Mouse (Mus musculus): ENCODE data around the gene Zfp710. TPM values are rescaled to one million over a fixed set of nuclear protein-coding genes. Genes with fewer than 3 reads are reported as not detected.

The Zfp710 gene
- polyA plus RNA-seq, 1 experiment from 2014 or later = 21.6 TPM

DNA sequence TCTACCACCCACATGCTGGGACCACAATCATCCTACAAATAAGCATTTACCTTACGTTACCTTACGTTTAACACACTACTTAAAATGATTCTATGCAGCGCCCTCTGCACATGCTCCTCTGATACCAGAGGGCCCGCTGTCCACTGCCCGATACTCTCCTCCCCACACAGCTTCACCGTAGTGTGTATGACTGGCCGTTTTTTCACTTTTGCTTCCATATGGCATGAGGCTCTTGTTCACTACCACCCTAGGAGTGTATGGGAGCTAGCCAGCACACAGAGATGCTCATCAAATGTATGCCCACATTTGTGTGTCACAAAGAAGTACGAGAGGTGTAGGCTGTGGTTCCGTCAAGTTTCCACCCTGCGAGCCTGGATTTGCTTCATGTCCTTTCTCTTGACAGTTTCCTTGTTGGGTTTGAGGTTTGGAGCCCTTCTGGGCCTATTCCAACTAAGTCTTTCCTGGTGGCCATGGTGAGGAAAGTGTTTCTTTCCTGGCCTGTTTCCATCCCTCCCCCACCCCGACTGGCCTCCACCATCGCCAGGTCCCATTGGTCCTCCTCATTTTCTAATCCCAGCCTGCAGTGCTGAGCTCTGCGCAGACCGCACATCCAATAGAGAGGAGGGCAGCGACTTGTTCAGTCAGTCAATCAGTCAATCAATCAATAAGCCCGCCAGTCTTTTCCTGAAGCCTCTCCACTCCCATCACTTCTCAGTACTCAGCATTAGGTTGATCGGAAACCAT, 37.6 kb downstream of the Zfp710 start:
- no peaks in the 10 kb centered on the region for H3K36me3 ChIP-seq
- H3K4me3 ChIP-seq = no peak overlapping the region
- H3K4me2 ChIP-seq (replicated peaks) = no peak overlapping the region
- H3K27ac ChIP-seq = no peak overlapping the region
- H3K9ac ChIP-seq = no peak overlapping the region
- WGBS = 90% methylated on average over 17 of the region's 17 CpGs
- ATAC-seq (ENCODE audit: insufficient number of reproducible peaks, insufficient read depth, low FRiP score, low TSS enrichment) = no peak
- H3K27me3 ChIP-seq = no peaks in the 10 kb centered on the region
- H3K9me3 ChIP-seq = no peaks in the 10 kb centered on the region
- H3K4me1 ChIP-seq = peaks cover 40% of the 10 kb centered on the region

- no peak overlapping the region for H3K4me2 ChIP-seq (replicated peaks)
- peaks cover 36% of the 10 kb centered on the region for H3K4me1 ChIP-seq
- H3K9me3 ChIP-seq = no peaks in the 10 kb centered on the region
- no peak overlapping the region for H3K4me3 ChIP-seq
- ATAC-seq (ENCODE audit: insufficient number of reproducible peaks, insufficient read depth, low FRiP score, low TSS enrichment) = no peak
- H3K36me3 ChIP-seq = no peaks in the 10 kb centered on the region
- H3K27ac ChIP-seq = no peak overlapping the region
- 73% methylated on average over 5 of the region's 5 CpGs for WGBS
- no peaks in the 10 kb centered on the region for H3K27me3 ChIP-seq
- no peak overlapping the region for H3K9ac ChIP-seq
Measured at GRCm38 (mm10) chr7:80063244-80063643, 38.6 kb downstream of the Zfp710 start.

- no peak overlapping the region for H3K27ac ChIP-seq
- H3K27me3 ChIP-seq = no peaks in the 10 kb centered on the region
- ATAC-seq (ENCODE audit: insufficient number of reproducible peaks, insufficient read depth, low FRiP score, low TSS enrichment) = no peak
- no peaks in the 10 kb centered on the region for H3K36me3 ChIP-seq
- H3K9ac ChIP-seq = no peak overlapping the region
- 77% methylated on average over 15 of the region's 15 CpGs for WGBS
- H3K9me3 ChIP-seq = no peaks in the 10 kb centered on the region
- no peak overlapping the region for H3K4me2 ChIP-seq (replicated peaks)
- H3K4me3 ChIP-seq = no peak overlapping the region
- H3K4me1 ChIP-seq = peaks cover 35% of the 10 kb centered on the region
Measured at GRCm38 (mm10) chr7:80063902-80064736, 39.5 kb downstream of the Zfp710 start.

GRCm38 (mm10) chr7:80065250-80065649, 40.6 kb downstream of the Zfp710 start:
- Histone ChIP-seq H3K9ac (no peak overlapping the region), H3K4me2 (replicated peaks) (no peak overlapping the region), H3K27ac (no peak overlapping the region), H3K36me3 (no peaks in the 10 kb centered on the region), H3K27me3 (no peaks in the 10 kb centered on the region), H3K4me3 (no peak overlapping the region), H3K4me1 (peaks cover 44% of the 10 kb centered on the region), H3K9me3 (no peaks in the 10 kb centered on the region)
- ATAC-seq (ENCODE audit: insufficient number of reproducible peaks, insufficient read depth, low FRiP score, low TSS enrichment) = no peak
- 76% methylated on average over 3 of the region's 3 CpGs for WGBS

DNA sequence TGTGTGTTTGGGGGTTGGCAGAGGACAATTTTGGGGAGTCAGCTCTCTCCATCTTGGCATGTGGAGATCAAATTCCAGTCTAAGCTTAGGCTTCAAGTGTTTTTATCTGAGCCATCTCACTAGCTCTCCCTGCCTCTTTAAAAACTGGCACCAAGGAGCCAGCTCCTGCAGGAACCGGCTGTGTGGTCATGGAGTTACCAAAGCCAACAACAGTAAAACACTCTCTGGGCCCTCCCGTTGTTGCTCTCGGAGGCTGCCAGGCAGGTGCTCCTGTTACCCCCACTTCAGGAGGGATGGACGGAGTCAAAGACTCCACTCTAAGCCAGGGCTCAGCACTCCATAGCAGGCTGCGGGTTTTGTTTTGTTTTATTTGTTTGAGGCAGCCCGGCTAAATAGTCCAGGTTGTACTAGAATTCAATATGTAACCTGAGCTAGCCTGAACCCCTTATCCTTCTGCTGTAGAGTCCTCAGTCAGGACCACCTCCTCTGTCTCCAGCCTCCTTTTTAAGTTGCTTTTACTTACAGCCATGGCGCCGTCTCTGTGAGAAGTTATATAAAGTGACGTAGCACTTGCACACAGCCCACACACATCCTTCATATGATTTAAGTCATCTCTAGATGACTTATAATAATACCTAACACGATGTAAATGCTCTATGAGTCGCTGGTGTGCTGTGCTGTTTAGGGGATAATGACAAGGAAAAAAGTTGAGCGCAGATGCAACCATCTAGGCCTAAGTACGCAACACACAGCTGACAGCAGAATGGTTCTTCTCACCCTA, 42.3 kb downstream of the Zfp710 start:
- H3K27me3 ChIP-seq = no peaks in the 10 kb centered on the region
- H3K4me3 ChIP-seq = no peak overlapping the region
- WGBS = 69% methylated on average over 13 of the region's 13 CpGs
- no peak overlapping the region for H3K4me2 ChIP-seq (replicated peaks)
- no peaks in the 10 kb centered on the region for H3K36me3 ChIP-seq
- H3K9ac ChIP-seq = no peak overlapping the region
- no peak overlapping the region for H3K27ac ChIP-seq
- H3K4me1 ChIP-seq = peaks cover 57% of the 10 kb centered on the region
- no peaks in the 10 kb centered on the region for H3K9me3 ChIP-seq
- no peak for ATAC-seq (ENCODE audit: insufficient number of reproducible peaks, insufficient read depth, low FRiP score, low TSS enrichment)

GRCm38 (mm10) chr7:80068341-80068740, 43.7 kb downstream of the Zfp710 start:
- 42% methylated on average over 5 of the region's 7 CpGs for WGBS
- H3K27ac ChIP-seq = peak overlapping the region; percentile 52; the same call in 1 of the 2 replicates
- H3K4me1 ChIP-seq = peaks cover 62% of the 10 kb centered on the region
- no peaks in the 10 kb centered on the region for H3K36me3 ChIP-seq
- no peaks in the 10 kb centered on the region for H3K27me3 ChIP-seq
- ATAC-seq (ENCODE audit: insufficient number of reproducible peaks, insufficient read depth, low FRiP score, low TSS enrichment) = no peak
- no peak overlapping the region for H3K9ac ChIP-seq
- no peak overlapping the region for H3K4me2 ChIP-seq (replicated peaks)
- no peaks in the 10 kb centered on the region for H3K9me3 ChIP-seq
- H3K4me3 ChIP-seq = no peak overlapping the region

DNA sequence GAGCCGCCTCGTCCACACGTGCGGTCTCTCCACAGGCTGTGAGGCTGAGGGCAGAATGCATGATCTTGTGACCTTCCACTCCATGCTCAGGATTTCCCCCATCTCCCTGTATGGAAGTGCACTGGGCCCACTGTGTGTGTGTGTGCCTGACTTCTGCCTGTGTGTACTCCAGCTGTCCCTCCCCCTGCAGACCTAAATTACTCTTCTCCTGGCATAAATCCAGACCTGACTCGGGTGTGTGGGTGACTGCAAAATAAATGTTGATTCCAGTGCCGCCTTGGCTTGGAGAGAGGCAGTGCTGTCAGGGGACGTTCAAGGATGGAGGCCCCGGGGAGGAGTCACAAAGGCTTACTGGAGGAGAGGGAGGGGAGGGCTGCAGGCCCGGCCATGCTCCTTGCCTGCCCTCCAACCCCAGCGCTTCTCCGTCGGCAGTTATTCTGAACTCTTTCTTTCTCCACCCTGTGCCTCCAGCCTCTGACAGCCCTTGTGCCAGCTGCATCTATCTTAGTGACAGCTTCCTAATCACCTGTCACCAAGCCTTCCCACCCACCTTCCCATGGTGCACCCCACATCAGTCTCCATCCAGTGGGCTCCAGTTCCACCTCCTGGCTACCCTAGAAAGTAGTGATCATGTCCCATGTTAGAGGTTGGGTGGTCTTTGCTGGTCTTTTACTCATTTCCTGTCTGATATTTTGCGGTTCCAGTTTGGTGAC, 45.2 kb downstream of the Zfp710 start:
- Histone ChIP-seq H3K27me3 (no peaks in the 10 kb centered on the region), H3K36me3 (no peaks in the 10 kb centered on the region), H3K4me3 (no peak overlapping the region), H3K9me3 (no peaks in the 10 kb centered on the region), H3K9ac (no peak overlapping the region; the same call in 1 of the 2 replicates), H3K27ac (peak overlapping the region; percentile 52), H3K4me1 (peaks cover 63% of the 10 kb centered on the region), H3K4me2 (replicated peaks) (no peak overlapping the region; the same call in 1 of the 2 replicates)
- WGBS = 17% methylated on average over 13 of the region's 13 CpGs
- peak; percentile 41; the same call in 1 of the 2 replicates for ATAC-seq (ENCODE audit: insufficient number of reproducible peaks, insufficient read depth, low FRiP score, low TSS enrichment)

DNA sequence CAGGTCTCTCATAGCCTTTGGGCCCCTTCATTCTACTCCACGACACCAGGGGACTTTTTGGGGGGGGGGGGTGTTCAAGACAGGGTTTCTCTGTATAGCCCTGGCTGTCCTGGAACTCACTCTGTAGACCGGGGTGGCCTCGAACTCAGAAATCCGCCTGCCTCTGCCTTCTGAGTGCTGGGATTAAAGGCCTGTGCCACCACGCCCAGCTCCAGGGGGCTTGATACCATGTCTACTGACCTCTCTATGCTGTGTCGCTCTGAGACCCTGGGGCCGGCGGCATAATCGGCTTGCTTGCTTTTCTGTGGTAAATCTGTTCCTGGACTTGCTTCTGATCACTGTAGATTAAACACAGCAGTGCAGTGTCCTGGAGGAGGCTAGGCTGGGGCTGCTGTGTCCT, 46.6 kb downstream of the Zfp710 start:
- H3K27ac ChIP-seq = no peak overlapping the region
- no peak overlapping the region for H3K4me3 ChIP-seq
- no peak for ATAC-seq (ENCODE audit: insufficient number of reproducible peaks, insufficient read depth, low FRiP score, low TSS enrichment)
- H3K4me2 ChIP-seq (replicated peaks) = no peak overlapping the region
- H3K9me3 ChIP-seq = no peaks in the 10 kb centered on the region
- WGBS = 88% methylated on average over 9 of the region's 9 CpGs
- H3K27me3 ChIP-seq = no peaks in the 10 kb centered on the region
- no peaks in the 10 kb centered on the region for H3K36me3 ChIP-seq
- H3K4me1 ChIP-seq = peaks cover 77% of the 10 kb centered on the region
- no peak overlapping the region for H3K9ac ChIP-seq

DNA sequence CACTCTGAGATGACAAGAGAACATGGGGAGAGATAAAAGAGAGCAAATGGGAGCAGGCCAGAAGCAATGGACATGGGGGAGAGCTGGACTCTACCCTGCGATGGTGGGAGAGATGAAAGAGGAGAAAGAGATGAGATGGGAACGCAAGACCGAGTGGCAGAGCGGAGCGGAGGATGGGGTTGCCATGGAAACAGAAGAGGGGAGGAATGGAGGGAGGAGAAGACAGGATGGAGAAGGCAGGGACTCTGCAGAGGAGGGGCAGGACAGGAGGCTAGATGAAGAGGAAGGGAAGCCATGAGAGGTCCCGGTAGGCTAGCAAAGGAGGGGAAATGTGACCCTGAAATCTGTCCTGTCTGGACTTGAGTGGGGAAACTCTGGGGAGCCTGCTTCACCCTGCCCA, 47.7 kb downstream of the Zfp710 start:
- no peaks in the 10 kb centered on the region for H3K27me3 ChIP-seq
- H3K27ac ChIP-seq = no peak overlapping the region
- no peak for ATAC-seq (ENCODE audit: insufficient number of reproducible peaks, insufficient read depth, low FRiP score, low TSS enrichment)
- H3K4me2 ChIP-seq (replicated peaks) = no peak overlapping the region
- no peaks in the 10 kb centered on the region for H3K36me3 ChIP-seq
- WGBS = 57% methylated on average over 6 of the region's 6 CpGs
- H3K4me1 ChIP-seq = peaks cover 78% of the 10 kb centered on the region
- no peak overlapping the region for H3K9ac ChIP-seq
- H3K4me3 ChIP-seq = no peak overlapping the region
- H3K9me3 ChIP-seq = no peaks in the 10 kb centered on the region

- no peak overlapping the region for H3K9ac ChIP-seq
- H3K9me3 ChIP-seq = no peaks in the 10 kb centered on the region
- 67% methylated on average over 8 of the region's 8 CpGs for WGBS
- H3K36me3 ChIP-seq = no peaks in the 10 kb centered on the region
- no peak overlapping the region for H3K4me3 ChIP-seq
- H3K27me3 ChIP-seq = no peaks in the 10 kb centered on the region
- H3K27ac ChIP-seq = no peak overlapping the region
- peaks cover 80% of the 10 kb centered on the region for H3K4me1 ChIP-seq
- no peak for ATAC-seq (ENCODE audit: insufficient number of reproducible peaks, insufficient read depth, low FRiP score, low TSS enrichment)
- H3K4me2 ChIP-seq (replicated peaks) = no peak overlapping the region
Measured at GRCm38 (mm10) chr7:80073506-80073905, 48.9 kb downstream of the Zfp710 start.

GRCm38 (mm10) chr7:80074921-80075441, 50.4 kb downstream of the Zfp710 start:
- Histone ChIP-seq H3K27me3 (no peaks in the 10 kb centered on the region), H3K9ac (no peak overlapping the region), H3K36me3 (no peaks in the 10 kb centered on the region), H3K4me2 (replicated peaks) (no peak overlapping the region), H3K27ac (peak overlapping the region; percentile 75; the same call in 1 of the 2 replicates), H3K4me1 (peaks cover 73% of the 10 kb centered on the region), H3K9me3 (no peaks in the 10 kb centered on the region), H3K4me3 (no peak overlapping the region)
- whole genome bisulfite sequencing = 36% methylated on average over 5 of the region's 5 CpGs
- ATAC-seq (ENCODE audit: insufficient number of reproducible peaks, insufficient read depth, low FRiP score, low TSS enrichment) = no peak
